Mouse (Mus musculus): ENCODE measurements around the gene Parvb. TPM values are rescaled to one million over a fixed set of nuclear protein-coding genes. Genes with fewer than 3 reads are reported as not detected.

Parvb gene
- total and polyA plus RNA-seq, 3 experiments, result 0.04 to 3.9 TPM; not detected in 1

GRCm38 (mm10) chr15:84265141-84265540, 33.3 kb downstream of the Parvb start:
- no peaks in the 10 kb centered on the region for H3K27me3 ChIP-seq (ENCODE audit: insufficient read depth, low read length)
- no peaks in the 10 kb centered on the region for H3K36me3 ChIP-seq (replicated peaks)
- no peak for DNase-seq (ENCODE audit: low spot score)
- H3K4me1 ChIP-seq (ENCODE audit: insufficient read depth, low read depth, low read length), result no peaks in the 10 kb centered on the region
- H3K9me3 ChIP-seq (replicated peaks), result peaks cover 91% of the 10 kb centered on the region
- ATAC-seq (ENCODE audit: extremely low read depth, insufficient number of reproducible peaks, low FRiP score, poor library complexity, severe bottlenecking), result no peak
- no peak for TF ChIP-seq CTCF (IDR thresholded peaks at IDR 0.05; ENCODE audit: low read depth, low read length)
- no peak for TF ChIP-seq GATA1 (IDR thresholded peaks at IDR 0.05; ENCODE audit: borderline replicate concordance, low read length)
- TF ChIP-seq POLR2AphosphoS5 (IDR thresholded peaks at IDR 0.05; ENCODE audit: insufficient replicate concordance, low read depth, low read length), result no peak
- no peak for TF ChIP-seq GATA2 (IDR thresholded peaks at IDR 0.05; ENCODE audit: borderline replicate concordance, low read depth, low read length)
- no peak for TF ChIP-seq TAL1 (conservative IDR thresholded peaks at IDR 0.05; ENCODE audit: low read depth, low read length)
- no peak overlapping the region for H3K4me3 ChIP-seq (ENCODE audit: low read depth, low read length)

GRCm38 (mm10) chr15:84266290-84266689, 34.4 kb downstream of the Parvb start:
- no peaks in the 10 kb centered on the region for H3K36me3 ChIP-seq (replicated peaks)

GRCm38 (mm10) chr15:84267720-84268260, 35.9 kb downstream of the Parvb start:
- ATAC-seq (ENCODE audit: extremely low read depth, insufficient number of reproducible peaks, low FRiP score, poor library complexity, severe bottlenecking) (no peak), DNase-seq (ENCODE audit: low spot score) (no peak)
- no peaks in the 10 kb centered on the region for H3K4me1 ChIP-seq (ENCODE audit: insufficient read depth, low read depth, low read length)
- no peaks in the 10 kb centered on the region for H3K36me3 ChIP-seq (replicated peaks)
- H3K9me3 ChIP-seq (replicated peaks), result peaks cover 85% of the 10 kb centered on the region
- TF ChIP-seq GATA2 (IDR thresholded peaks at IDR 0.05; ENCODE audit: borderline replicate concordance, low read depth, low read length) (no peak), CTCF (IDR thresholded peaks at IDR 0.05; ENCODE audit: low read depth, low read length) (no peak), GATA1 (IDR thresholded peaks at IDR 0.05; ENCODE audit: borderline replicate concordance, low read length) (no peak), TAL1 (conservative IDR thresholded peaks at IDR 0.05; ENCODE audit: low read depth, low read length) (no peak), POLR2AphosphoS5 (IDR thresholded peaks at IDR 0.05; ENCODE audit: insufficient replicate concordance, low read depth, low read length) (no peak)
- H3K4me3 ChIP-seq (ENCODE audit: low read depth, low read length), result no peak overlapping the region
- no peaks in the 10 kb centered on the region for H3K27me3 ChIP-seq (ENCODE audit: insufficient read depth, low read length)

More at GRCm38 (mm10) chr15:84266290-84266689, 34.4 kb downstream of the Parvb start:
- no peak overlapping the region for H3K4me3 ChIP-seq (ENCODE audit: low read depth, low read length)
- TF ChIP-seq POLR2AphosphoS5 (IDR thresholded peaks at IDR 0.05; ENCODE audit: insufficient replicate concordance, low read depth, low read length), result no peak
- no peak for TF ChIP-seq GATA1 (IDR thresholded peaks at IDR 0.05; ENCODE audit: borderline replicate concordance, low read length)
- no peak for TF ChIP-seq CTCF (IDR thresholded peaks at IDR 0.05; ENCODE audit: low read depth, low read length)
- TF ChIP-seq GATA2 (IDR thresholded peaks at IDR 0.05; ENCODE audit: borderline replicate concordance, low read depth, low read length), result no peak
- no peak for TF ChIP-seq TAL1 (conservative IDR thresholded peaks at IDR 0.05; ENCODE audit: low read depth, low read length)
- no peak for DNase-seq (ENCODE audit: low spot score)
- no peak for ATAC-seq (ENCODE audit: extremely low read depth, insufficient number of reproducible peaks, low FRiP score, poor library complexity, severe bottlenecking)
- H3K4me1 ChIP-seq (ENCODE audit: insufficient read depth, low read depth, low read length), result no peaks in the 10 kb centered on the region
- peaks cover 90% of the 10 kb centered on the region for H3K9me3 ChIP-seq (replicated peaks)
- no peaks in the 10 kb centered on the region for H3K27me3 ChIP-seq (ENCODE audit: insufficient read depth, low read length)

GRCm38 (mm10) chr15:84269107-84269633, 37.3 kb downstream of the Parvb start:
- no peaks in the 10 kb centered on the region for H3K4me1 ChIP-seq (ENCODE audit: insufficient read depth, low read depth, low read length)
- no peak overlapping the region for H3K4me3 ChIP-seq (ENCODE audit: low read depth, low read length)
- ATAC-seq (ENCODE audit: extremely low read depth, insufficient number of reproducible peaks, low FRiP score, poor library complexity, severe bottlenecking), result no peak
- no peak for DNase-seq (ENCODE audit: low spot score)
- H3K27me3 ChIP-seq (ENCODE audit: insufficient read depth, low read length), result no peaks in the 10 kb centered on the region
- TF ChIP-seq POLR2AphosphoS5 (IDR thresholded peaks at IDR 0.05; ENCODE audit: insufficient replicate concordance, low read depth, low read length), result no peak
- TF ChIP-seq GATA2 (IDR thresholded peaks at IDR 0.05; ENCODE audit: borderline replicate concordance, low read depth, low read length), result no peak
- no peak for TF ChIP-seq TAL1 (conservative IDR thresholded peaks at IDR 0.05; ENCODE audit: low read depth, low read length)
- TF ChIP-seq GATA1 (IDR thresholded peaks at IDR 0.05; ENCODE audit: borderline replicate concordance, low read length), result no peak
- TF ChIP-seq CTCF (IDR thresholded peaks at IDR 0.05; ENCODE audit: low read depth, low read length), result no peak
- H3K36me3 ChIP-seq (replicated peaks), result no peaks in the 10 kb centered on the region
- H3K9me3 ChIP-seq (replicated peaks), result peaks cover 83% of the 10 kb centered on the region

- Histone ChIP-seq H3K9me3 (replicated peaks) (peaks cover 81% of the 10 kb centered on the region), H3K36me3 (replicated peaks) (no peaks in the 10 kb centered on the region), H3K4me1 (ENCODE audit: insufficient read depth, low read depth, low read length) (no peaks in the 10 kb centered on the region), H3K4me3 (ENCODE audit: low read depth, low read length) (no peak overlapping the region), H3K27me3 (ENCODE audit: insufficient read depth, low read length) (no peaks in the 10 kb centered on the region)
- TF ChIP-seq TAL1 (conservative IDR thresholded peaks at IDR 0.05; ENCODE audit: low read depth, low read length) (no peak), POLR2AphosphoS5 (IDR thresholded peaks at IDR 0.05; ENCODE audit: insufficient replicate concordance, low read depth, low read length) (no peak), GATA2 (IDR thresholded peaks at IDR 0.05; ENCODE audit: borderline replicate concordance, low read depth, low read length) (no peak), GATA1 (IDR thresholded peaks at IDR 0.05; ENCODE audit: borderline replicate concordance, low read length) (no peak), CTCF (IDR thresholded peaks at IDR 0.05; ENCODE audit: low read depth, low read length) (no peak)
- DNase-seq (ENCODE audit: low spot score) (no peak), ATAC-seq (ENCODE audit: extremely low read depth, insufficient number of reproducible peaks, low FRiP score, poor library complexity, severe bottlenecking) (no peak)
These were observed 38.2 kb downstream of the Parvb start for GRCm38 (mm10) chr15:84270032-84270431.

- Histone ChIP-seq H3K36me3 (replicated peaks) (no peaks in the 10 kb centered on the region), H3K4me1 (ENCODE audit: insufficient read depth, low read depth, low read length) (no peaks in the 10 kb centered on the region), H3K9me3 (replicated peaks) (peaks cover 79% of the 10 kb centered on the region), H3K27me3 (ENCODE audit: insufficient read depth, low read length) (no peaks in the 10 kb centered on the region), H3K4me3 (ENCODE audit: low read depth, low read length) (no peak overlapping the region)
- ATAC-seq (ENCODE audit: extremely low read depth, insufficient number of reproducible peaks, low FRiP score, poor library complexity, severe bottlenecking) (no peak), DNase-seq (ENCODE audit: low spot score) (no peak)
- TF ChIP-seq CTCF (IDR thresholded peaks at IDR 0.05; ENCODE audit: low read depth, low read length) (no peak), POLR2AphosphoS5 (IDR thresholded peaks at IDR 0.05; ENCODE audit: insufficient replicate concordance, low read depth, low read length) (no peak), GATA1 (IDR thresholded peaks at IDR 0.05; ENCODE audit: borderline replicate concordance, low read length) (no peak), GATA2 (IDR thresholded peaks at IDR 0.05; ENCODE audit: borderline replicate concordance, low read depth, low read length) (no peak), TAL1 (conservative IDR thresholded peaks at IDR 0.05; ENCODE audit: low read depth, low read length) (no peak)
These were observed 38.6 kb downstream of the Parvb start for GRCm38 (mm10) chr15:84270463-84270862.

All from G1E (cell line).